Mouse (Mus musculus) adrenal gland, postnatal 10 days (tissue): ENCODE results near the gene Ebi3. TPM values are rescaled to one million over a fixed set of nuclear protein-coding genes. Genes with fewer than 3 reads are reported as not detected.
"Not testable (repeated sequence)": the region's sequence is repeated elsewhere in the genome, so short reads cannot be mapped to it uniquely, and the experiment has no call there.

ENCODE experiments used
- DNase-seq: peaks from one replicate; pipeline ENCODE4 v3.0.0; 2021; ENCODE audit warnings: mixed read lengths
- long read RNA-seq, 2 experiments: library from polyadenylated mRNA; stranded (forward); transcript quantifications; one replicate each; pipeline ENCODE4 v2.0.0; 2021
- total RNA-seq, 2 experiments: library from RNA; stranded (reverse); gene quantifications; 2 replicates each; pipeline ENCODE4 v1.2.3; 2021

The Ebi3 gene
- total RNA-seq: 1 to 10 TPM; 1.5 to 1.8 TPM
- long read RNA-seq, experiment 1, partial matches to known transcripts: 1 of 1 reads
- long read RNA-seq, experiment 1, other reads (novel, unspliced or antisense): 0 of 1 reads
- long read RNA-seq, experiment 2: 0 reads

DNA sequence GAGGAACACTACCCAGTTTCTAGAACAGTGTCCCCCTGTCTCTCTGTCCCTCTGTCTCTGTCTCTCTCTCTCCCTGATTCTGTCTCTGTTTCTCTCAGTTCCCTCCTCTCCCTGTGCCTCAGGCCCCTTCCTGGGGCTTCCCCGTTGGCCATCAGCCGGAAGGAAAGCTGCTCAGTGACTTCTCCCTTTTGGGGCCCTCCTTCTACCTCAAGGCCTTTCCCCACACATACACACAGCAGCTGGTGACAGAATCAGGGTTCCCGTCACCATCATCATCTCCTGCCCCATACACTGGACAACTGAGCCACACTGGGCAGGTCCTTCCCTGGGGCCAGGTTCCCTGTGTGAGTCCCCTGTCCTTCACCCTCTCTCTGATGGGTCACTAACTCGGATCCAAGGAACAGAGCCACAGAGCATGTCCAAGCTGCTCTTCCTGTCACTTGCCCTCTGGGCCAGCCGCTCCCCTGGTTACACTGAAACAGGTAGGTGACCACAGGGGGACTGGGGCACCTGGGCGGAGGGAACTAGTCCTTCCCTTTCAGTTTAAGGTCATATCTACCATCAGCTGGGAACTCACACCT, at the start of gene Ebi3:
Gene Ebi3 (plus strand): TSS at position 194 of the 581 bp plus-strand sequence.
- peak; percentile 3 for DNase-seq

DNA sequence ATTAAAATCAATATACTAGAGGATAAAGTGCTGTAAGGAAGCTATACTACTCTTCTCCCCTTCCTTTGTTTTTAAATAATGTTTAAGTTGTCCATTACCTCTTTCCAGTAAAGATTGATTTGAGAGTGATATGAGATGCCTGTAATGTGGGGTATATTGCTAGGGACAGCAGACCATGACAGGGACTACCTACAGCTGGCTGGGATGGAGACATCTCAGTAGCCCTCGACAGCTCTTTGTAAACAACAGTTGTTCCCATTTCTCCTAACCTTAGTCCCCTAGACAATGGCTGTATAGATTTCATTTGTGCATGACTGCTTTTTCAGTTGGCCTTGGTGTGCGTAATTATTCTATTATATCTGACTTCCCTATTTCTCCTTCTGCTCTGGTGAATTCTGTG, 49.4 kb upstream of the Ebi3 start:
- DNase-seq: no peak

DNA sequence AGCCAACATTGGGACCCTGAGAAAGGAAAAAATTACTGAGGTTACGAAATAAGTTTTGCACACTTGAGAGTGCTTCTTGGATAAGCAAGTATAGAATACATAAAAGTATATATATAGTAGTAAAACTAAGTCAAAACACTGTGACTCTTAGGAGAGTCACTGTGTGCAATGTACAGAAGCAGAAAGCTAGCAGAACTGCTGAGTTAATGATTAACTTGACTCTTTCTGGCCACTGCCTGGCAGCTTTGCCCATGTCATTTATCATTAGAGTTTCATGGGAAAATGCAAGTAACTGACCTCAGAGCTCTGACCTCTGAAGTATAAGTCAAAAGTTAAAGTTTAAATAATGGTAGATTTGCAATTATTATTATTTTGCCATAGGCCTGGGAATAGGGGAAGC, 48.8 kb upstream of the Ebi3 start:
- no peak for DNase-seq

DNA sequence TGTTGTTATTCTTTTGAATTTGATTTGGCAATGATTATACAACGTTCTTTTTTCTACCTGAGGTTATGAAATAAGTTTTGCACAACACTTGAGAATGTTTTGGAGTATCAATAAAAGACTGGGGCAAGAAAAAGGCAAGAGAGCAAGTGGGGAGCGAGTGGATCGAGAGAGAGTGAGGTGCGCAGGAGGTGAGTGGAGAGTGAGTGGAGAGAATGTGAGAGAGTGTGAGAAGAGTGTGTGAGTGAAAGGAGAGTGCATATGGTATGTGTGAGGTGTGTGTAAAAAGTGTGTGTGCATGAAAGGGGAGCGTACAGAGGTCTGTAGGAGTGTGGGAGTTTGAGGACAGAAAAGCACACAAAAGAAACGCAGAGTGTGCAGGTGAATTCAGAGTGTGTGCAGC, 48.3 kb upstream of the Ebi3 start:
- no peak for DNase-seq

DNA sequence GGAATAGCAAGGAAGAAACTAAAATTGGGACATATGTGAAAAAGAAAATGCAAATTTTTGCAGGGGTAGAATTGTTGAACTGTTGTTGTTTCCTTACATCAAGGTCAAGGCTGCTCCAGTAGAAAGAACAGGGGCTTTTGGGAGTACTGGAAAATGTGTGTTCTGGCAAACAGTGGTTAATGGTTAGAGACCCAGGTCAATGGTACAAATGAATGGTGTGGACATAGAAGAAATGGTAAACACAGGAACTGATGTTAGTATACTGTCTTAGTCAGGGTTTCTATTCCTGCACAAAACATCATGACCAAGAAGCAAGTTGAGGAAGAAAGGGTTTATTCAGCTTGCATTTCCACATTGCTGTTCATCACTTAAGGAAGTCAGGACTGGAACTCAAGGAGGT, 45.8 kb upstream of the Ebi3 start:
- no peak for DNase-seq

DNA sequence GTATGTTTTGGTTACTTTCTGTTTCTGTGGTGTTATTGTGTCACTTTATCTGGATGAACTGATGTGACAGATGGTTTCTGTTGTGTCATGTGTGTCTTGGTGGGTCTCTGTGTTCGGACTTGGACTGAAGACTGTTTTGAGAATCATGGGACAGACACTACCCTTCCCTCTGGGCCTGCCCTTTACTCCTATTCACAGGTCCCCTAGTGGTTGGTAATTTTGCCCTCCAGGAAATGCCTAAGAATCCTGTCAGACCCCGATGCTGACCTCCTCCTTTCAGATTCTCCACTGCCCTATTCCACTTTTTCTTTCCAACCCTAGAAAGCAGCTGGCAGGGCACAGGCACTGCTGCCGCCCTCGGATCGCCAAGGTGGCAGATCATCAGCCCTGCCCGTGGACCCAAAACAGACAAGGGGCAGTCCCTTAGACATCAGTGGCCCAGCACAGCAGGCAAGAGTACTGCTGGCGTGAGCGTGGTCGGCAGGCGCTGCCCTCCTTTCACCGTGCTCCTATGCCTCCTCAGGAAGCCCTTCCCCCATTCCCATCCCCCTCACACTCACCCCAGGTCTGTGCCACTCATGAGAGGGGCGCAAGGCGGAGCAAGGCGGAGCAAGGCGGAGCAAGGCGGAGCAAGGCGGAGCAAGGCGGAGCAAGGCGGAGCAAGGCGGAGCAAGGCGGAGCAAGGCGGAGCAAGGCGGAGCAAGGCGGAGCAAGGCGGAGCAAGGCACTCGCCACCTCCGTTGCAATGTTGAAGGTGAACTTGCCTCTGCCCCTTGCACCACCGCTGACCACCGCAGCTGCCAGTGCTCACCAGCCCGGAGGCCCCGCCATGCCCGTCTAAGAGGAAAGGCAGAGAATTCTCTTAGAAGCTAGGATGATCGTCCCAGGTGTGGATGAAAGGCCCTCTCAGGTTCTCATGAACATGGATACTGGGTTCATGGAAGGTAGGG, 20.6 kb upstream of the Ebi3 start:
- DNase-seq: peak; percentile 67

DNA sequence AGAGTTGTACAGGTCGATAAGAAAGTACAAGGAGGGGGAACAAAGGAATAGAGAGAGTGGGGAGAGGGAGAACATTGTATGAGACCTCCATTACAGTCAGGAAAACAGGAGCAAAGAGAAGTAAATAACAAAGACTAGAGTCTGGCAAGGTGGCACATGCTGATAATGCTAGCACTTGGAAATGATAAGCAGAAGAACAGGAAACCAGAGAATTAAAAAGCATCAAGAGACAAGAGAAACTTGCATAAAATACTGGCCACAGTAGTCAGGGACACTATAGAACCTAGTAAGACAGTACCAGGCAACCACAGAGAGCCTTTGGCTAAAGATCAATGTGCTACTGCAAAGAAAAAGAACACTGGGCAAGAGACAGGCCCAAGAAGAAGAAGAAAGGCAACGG, 19.8 kb upstream of the Ebi3 start:
- DNase-seq: no peak

DNA sequence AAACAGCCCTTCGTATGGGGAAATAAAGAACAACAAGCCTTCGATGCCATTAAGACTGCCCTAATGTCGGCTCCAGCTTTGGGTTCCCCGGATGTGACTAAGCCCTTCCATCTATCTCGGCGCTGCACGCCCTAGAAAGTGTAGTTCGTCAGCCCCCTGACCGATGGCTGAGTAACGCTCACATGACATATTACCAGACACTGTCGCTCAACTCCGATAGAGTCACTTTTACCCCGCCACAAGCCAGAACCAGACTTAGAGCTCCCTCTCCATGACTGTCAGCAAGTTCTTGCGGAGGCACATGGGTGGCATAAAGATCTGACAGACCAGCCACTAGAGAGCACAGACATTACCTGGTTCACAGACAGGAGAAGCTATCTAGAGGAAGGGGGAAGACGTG, 19.2 kb upstream of the Ebi3 start:
- no peak for DNase-seq

DNA sequence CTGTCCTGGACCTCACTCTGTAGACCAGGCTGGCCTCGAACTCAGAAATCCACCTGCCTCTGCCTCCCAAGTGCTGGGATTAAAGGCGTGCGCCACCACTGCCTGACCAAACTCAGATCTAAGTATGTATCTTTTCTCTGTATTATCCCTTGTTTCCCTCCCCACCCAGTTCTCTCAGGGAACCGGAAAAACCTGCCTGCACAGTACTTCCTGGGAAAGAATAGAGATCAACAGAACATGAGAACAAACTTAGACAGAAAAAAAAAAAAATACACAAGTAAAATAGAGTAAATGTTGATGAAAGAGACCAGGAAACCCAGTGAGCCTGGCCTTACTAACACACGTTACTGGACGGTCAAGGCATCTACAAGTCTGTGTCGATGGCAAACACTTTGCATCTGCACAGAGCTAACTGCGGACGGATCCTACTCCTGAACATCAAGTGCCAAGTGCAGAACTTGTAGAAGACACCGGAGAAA, 8.0 kb upstream of the Ebi3 start:
- not testable (repeated sequence) for DNase-seq

DNA sequence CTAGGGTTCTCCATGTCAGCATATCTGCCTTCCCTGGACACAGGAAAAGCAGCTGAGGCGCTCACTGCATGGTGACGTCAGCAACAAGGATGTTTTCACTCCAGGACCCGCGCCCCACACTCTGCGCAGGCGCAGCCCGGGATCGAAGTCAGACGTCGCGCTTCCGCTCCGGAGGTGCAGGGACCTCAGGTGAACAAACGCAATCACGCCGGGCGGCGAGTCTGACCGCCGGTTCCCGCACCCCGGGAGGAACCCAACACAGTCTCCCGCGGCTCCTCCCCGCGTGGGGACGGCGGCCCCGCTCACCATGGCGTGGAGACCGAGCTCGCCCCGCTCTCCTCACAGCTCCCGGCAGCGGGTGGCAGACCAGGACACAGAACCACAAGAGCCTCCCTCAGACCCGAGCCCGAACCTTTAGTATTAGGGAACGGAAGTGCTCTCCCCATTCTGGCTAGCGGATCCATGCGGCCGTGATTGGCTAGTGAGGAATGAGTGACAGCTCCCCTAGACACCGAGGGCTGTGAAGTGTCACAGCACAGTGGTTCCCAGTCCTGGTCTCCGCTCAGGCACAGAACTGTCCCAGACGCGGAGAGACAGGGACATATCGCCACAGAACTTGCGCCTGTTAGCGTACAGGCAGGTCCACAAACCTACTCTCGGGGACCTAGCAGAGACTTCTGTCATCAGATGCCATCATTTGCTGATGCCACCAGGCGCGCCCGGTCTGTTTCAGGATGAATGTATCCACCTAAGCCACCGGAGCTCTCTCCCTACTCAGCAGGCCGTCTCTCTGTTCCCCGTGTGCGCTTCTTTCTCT, 7.4 kb upstream of the Ebi3 start:
- peak; percentile 95 for DNase-seq

DNA sequence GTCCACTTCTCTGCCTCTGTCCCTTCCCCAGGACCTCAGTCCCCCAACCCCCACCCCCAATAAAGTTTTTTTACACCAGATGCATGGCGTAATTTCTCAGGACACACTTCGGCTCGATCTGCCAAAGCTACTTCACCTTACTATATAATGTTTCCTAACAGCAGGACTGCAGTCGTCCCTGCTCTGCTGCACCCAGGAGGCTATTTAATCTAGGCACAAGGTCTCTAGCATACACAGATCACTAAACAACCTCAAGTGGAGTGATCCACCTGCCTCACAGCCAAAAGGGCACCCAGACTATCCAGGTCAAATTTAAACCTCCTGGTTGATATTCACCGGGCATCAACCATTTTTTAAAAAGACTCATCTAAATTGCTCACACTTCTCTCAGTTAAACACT, 6.7 kb upstream of the Ebi3 start:
- peak; percentile 16 for DNase-seq

DNA sequence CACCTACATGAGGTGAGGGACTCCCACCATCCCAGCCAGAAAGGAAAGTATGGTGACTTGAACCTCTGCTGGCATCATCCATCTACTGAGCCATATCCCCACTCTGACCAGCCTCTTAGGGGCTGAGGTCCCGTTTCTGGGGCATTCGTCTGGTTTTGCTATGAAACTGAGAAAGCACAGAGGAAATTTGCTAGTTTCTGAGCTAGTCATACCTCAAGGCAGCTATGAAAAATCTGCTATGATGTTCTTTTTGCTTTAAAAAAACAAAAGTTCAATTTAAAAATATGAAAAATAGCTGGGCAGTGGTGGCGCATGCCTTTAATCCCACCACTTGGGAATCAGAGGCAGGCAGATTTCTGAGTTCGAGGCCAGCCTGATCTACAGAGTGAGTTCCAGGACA, 3.8 kb upstream of the Ebi3 start:
- no peak for DNase-seq

DNA sequence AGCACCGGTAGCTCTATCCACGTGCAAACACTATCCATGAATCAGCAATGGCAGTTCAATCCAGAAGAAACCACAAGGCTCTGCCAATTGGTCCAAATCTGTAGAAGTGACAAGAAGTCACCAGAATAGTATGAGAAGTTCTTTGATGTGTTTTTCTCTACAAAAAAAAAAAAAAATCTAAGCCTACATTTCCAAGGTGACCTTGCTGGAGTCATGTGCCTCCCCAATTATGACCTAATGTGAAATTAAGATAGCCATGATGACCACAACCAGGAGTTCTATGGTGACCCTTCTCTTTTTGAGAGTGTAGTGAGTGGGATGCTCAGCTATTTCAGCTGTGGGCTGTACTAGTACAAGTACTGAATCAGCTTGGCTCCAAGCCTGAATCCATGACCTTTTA, 3.0 kb upstream of the Ebi3 start, which contains the start of gene Zfp119b:
Gene Zfp119b (minus strand): TSS at position 101 of the 400 bp plus-strand sequence.
- DNase-seq: no peak

DNA sequence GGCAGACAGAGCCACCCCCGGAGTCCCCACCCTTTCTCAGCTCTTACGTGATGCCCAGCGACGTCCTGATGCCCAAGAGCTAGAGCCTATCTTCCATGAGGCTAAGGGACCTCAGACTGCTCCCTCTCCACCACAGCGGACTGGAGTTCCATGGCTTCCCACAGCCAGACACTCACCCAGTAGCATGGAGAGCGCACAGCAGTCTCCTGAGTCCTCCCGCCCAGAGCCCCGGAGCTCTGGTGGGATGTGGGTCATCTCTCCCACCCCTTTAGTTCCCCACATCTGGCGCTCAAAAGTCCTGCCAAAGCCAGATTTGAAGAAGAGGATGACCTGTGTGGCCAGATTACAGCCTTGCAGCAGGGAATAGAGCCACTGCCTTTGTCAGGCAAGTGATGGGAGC, 1.8 kb upstream of the Ebi3 start:
- no peak for DNase-seq

DNA sequence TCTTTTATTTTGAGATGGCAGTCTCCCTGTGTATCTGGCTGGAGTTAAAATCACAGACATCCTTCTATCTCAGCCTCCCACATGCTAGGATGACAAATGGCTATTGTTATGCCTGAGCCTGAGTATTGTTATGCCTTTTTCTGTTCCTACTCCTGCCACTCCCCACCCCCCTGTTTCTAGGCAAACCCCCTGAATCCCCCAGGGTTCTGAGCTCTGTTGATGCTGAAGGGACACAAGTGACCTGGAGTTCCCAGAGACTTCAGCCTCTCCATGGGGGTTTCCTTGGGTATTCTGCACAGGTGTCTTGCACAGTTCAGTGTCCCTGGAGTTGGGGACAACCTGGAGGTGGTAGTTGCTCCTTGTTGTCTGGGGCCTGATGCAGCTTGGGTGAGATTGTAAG, 399 bp upstream of the Ebi3 start:
- DNase-seq: no peak

DNA sequence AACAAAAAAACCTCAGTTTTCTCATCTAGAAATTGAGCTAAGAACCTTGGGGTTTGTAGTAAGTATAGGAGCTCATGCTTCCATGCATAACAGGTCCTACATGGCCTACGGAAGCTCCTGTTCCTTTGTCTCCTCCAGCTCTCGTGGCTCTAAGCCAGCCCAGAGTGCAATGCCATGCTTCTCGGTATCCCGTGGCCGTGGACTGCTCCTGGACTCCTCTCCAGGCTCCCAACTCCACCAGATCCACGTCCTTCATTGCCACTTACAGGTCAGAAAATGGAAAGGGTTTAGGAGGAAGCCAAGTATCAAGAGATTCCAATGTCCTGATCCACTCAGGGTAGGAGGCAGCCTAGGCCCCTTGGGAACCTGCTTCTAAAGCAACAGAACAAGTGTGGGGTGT, 1.3 kb downstream of the Ebi3 start:
- DNase-seq: peak; percentile 0

DNA sequence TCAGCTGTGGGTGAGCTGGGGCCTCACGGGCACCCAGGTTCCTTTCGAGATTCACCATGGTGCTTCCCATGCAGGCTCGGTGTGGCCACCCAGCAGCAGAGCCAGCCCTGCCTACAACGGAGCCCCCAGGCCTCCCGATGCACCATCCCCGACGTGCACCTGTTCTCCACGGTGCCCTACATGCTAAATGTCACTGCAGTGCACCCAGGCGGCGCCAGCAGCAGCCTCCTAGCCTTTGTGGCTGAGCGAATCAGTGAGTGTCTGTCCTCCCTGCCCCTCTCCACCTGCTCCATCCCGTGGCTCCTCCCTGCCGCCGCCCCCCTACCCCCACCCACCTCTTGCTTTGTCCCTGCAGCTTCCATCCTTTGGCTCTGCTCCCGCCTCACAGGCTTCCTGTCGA, 1.8 kb downstream of the Ebi3 start:
- no peak for DNase-seq

DNA sequence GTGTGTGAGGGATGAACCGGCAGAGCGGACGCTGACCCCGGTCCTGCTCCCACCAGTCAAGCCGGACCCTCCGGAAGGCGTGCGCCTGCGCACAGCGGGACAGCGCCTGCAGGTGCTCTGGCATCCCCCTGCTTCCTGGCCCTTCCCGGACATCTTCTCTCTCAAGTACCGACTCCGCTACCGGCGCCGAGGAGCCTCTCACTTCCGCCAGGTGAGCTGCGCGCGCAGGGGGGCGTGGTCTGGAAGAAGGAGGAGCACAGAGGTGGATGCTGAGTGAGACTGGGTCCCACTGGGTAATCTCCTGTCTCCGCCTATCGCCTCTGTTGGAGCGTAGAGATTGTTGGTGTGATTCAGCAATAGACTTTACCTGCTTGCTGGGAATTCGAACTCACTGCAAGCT, 3.7 kb downstream of the Ebi3 start:
- peak; percentile 76 for DNase-seq

DNA sequence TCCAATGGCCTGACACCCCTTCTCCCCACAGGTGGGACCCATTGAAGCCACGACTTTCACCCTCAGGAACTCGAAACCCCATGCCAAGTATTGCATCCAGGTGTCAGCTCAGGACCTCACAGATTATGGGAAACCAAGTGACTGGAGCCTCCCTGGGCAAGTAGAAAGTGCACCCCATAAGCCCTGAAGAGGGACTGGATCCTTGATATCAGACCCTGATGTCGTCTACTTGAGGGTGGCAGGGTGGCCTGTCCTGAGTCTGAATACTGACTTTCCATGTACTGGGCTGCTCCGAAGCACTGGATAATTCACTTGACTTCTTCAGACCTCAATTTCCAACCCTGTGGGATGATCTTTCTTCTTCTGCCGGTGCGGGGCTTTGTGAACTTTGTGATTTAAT, 4.2 kb downstream of the Ebi3 start:
- DNase-seq: no peak

DNA sequence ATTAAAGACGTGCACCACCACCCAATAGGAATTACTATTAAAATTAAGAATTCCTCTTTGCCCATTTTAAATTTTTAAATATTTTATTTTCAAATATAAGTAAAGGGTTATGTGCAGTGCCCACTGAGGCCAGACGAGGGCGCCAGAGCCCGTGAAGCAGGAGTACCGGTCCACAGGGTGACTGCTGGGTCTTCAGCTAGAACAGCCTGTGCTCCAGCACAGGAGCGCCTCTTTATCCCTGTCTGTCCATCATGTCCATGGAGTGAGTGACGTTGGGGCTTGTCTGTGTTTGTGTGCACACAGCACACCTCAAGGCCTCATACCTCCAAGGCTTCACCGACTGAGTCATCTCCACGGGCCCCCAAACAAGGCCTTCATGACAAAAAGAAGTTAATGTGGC, 4.7 kb downstream of the Ebi3 start:
- peak; percentile 87 for DNase-seq

DNA sequence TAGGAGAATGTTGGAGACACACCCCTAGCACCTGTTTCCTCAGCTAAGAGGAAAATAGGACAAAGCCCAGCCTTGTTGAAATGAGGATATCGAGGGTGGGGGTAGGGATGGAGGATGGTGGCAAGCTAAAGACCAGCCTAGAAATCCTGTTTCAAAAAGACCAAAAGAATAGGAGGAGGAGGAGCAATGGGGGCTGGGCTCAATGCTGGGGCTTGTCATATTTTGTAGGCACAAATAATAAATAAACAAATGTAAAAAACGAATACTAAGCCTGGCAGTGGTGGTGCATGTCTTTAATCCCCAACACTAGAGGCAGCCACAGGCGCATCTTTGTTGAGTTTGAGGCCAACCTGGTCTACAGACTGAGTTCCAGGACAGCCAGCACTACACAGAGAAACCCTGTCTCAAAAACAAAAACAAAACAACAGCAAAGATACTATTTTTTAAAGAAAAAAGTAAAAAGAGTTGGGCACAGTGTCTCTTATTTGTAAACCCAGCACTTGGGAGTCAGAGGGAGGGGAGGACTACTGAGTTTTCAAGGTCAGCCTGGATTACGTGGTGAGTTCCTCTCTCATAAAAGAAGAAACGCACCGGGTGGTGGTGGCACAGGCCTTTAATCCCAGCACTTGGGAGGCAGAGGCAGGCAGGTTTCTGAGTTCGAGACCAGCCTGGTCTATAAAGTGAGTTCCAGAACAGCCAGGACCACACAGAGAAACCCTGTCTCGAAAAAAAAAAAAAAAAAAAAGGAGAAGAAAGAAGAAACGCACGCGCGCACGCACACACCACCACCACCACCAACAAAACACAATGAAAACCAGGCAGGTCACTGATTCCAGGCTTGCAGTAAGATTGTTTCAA, 5.5 kb downstream of the Ebi3 start:
- no peak for DNase-seq

DNA sequence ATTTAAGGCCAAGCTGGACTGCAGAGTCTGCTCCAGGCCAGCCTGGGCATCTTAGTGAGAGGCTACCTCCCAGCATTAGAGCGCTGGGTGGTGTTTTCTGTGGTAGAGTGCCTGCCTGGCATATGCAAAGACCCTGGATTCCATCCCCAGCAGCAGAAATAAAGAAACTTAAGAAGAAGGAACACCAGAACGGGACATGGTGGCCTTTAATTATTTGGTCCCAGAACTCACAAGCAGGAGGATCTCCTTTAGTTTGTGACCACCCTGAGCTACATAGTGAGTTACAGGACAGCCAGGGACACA, 6.1 kb downstream of the Ebi3 start:
- DNase-seq: no peak
